ENCODE assay signal across 1 mouse cellular context in the genomic region with DNA sequence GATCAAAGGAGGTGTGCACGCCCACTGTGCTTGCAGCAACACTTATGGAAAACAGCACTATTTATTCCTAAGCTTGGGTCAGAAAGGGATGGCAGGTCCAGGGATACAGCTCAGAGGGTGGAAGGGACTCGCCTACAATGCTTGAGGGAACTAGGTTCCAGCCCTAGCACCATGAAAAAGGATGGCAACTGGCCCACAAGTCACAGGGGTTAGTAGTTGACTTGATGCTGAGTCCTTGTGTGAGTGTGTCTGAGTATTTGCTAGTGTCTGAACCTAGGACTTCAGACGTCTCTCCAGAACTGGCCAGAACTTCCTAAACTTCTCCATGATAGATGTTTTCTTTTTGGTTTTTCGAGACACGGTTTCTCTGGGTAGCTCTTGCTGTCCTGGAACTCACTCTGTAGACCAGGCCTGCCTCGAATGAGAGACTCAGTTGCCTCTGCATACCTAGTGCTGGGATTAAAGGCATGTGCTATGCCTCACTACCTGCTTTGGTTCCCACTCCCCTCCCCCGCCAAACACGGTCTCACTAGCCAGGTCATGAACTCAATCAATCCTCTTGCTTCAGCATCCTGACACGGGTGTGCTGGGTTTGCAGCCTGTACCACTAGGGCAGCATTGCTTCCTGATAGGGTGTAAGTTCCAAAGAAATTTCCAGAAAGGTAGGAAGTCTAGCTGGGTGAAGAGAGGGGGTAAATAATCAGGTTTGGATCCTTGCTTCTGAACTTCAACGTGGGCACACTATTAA.
TF ChIP-seq lines count a peak whose summit lies in the region.

No protein-coding gene starts in this region.

TF ChIP-seq in CH12.LX, 34 proteins besides CTCF, POLR2A, EP300 and RAD21:
- no peak for TF ChIP-seq UBTF (IDR thresholded peaks at IDR 0.05; ENCODE audit: low read depth, low read length)
- no peak for TF ChIP-seq MEF2A (IDR thresholded peaks at IDR 0.05; ENCODE audit: borderline replicate concordance, low read depth, low read length)
- TF ChIP-seq JUND (conservative IDR thresholded peaks at IDR 0.05; ENCODE audit: low read depth, low read length), result no peak
- no peak for TF ChIP-seq E2F4 (IDR thresholded peaks at IDR 0.05; ENCODE audit: insufficient replicate concordance, low read depth, low read length)
- no peak for TF ChIP-seq MAZ (IDR thresholded peaks at IDR 0.05; ENCODE audit: low read depth, low read length)
- TF ChIP-seq MAX (IDR thresholded peaks at IDR 0.05; ENCODE audit: low read length), result no peak; the same call in 1 of the 2 replicates
- no peak for TF ChIP-seq POLR2AphosphoS2 (IDR thresholded peaks at IDR 0.05; ENCODE audit: low read depth, low read length)
- TF ChIP-seq SIN3A (IDR thresholded peaks at IDR 0.05; ENCODE audit: low read length), result peak; percentile 33; the same call in 1 of the 2 replicates
- TF ChIP-seq BHLHE40 (IDR thresholded peaks at IDR 0.05; ENCODE audit: low read depth, low read length), result no peak
